Mouse (Mus musculus) c-Kit-positive CD71-positive TER-119-positive erythroid progenitor cells, embryonic 14.5 days (primary cell): Measurements from ENCODE around the gene Scd3.
"Not testable (repeated sequence)": the region's sequence is repeated elsewhere in the genome, so short reads cannot be mapped to it uniquely, and the experiment has no call there.

Experiments used
- DNase-seq: peaks from one replicate; pipeline ENCODE4 v3.0.0-alpha.2; 2013; ENCODE audit warnings: low spot score

Gene Scd3

GRCm38 (mm10) chr19:44237471-44238006 lies 34.5 kb downstream of the Scd3 start:
- DNase-seq = no peak

GRCm38 (mm10) chr19:44238906-44239305 lies 35.8 kb downstream of the Scd3 start:
- no peak for DNase-seq

- DNase-seq = peak; percentile 72
Measured at GRCm38 (mm10) chr19:44245761-44246171, 42.7 kb downstream of the Scd3 start.

GRCm38 (mm10) chr19:44246341-44246911 lies 43.4 kb downstream of the Scd3 start:
- no peak for DNase-seq

GRCm38 (mm10) chr19:44247281-44248080 lies 44.4 kb downstream of the Scd3 start:
- peak; percentile 62 for DNase-seq

- peak; percentile 97 for DNase-seq
Measured at GRCm38 (mm10) chr19:44248081-44248853, 45.2 kb downstream of the Scd3 start.

- DNase-seq = no peak
Measured at GRCm38 (mm10) chr19:44248854-44249351, 45.8 kb downstream of the Scd3 start.

- DNase-seq = not testable (repeated sequence)
Measured at GRCm38 (mm10) chr19:44251138-44251537, 48.1 kb downstream of the Scd3 start.

GRCm38 (mm10) chr19:44251936-44252558 lies 49.0 kb downstream of the Scd3 start:
- no peak for DNase-seq

- not testable (repeated sequence) for DNase-seq
Measured at GRCm38 (mm10) chr19:44254106-44254505, 51.0 kb downstream of the Scd3 start.

GRCm38 (mm10) chr19:44257377-44257966 lies 54.4 kb downstream of the Scd3 start:
- DNase-seq = no peak

GRCm38 (mm10) chr19:44259484-44259883 lies 56.4 kb downstream of the Scd3 start:
- DNase-seq = no peak

GRCm38 (mm10) chr19:44260487-44260886 lies 57.4 kb downstream of the Scd3 start:
- DNase-seq = no peak

- no peak for DNase-seq
Measured at GRCm38 (mm10) chr19:44261774-44262173, 58.7 kb downstream of the Scd3 start.

GRCm38 (mm10) chr19:44263581-44263980 lies 60.5 kb downstream of the Scd3 start:
- no peak for DNase-seq

GRCm38 (mm10) chr19:44264226-44264625 lies 61.2 kb downstream of the Scd3 start:
- DNase-seq = no peak

GRCm38 (mm10) chr19:44265300-44265699 lies 62.2 kb downstream of the Scd3 start:
- no peak for DNase-seq

- no peak for DNase-seq
Measured at GRCm38 (mm10) chr19:44265911-44266337, 62.9 kb downstream of the Scd3 start.

- no peak for DNase-seq
Measured at GRCm38 (mm10) chr19:44266458-44266823, 63.4 kb downstream of the Scd3 start.

- peak; percentile 87 for DNase-seq
Measured at GRCm38 (mm10) chr19:44266824-44267498, 63.9 kb downstream of the Scd3 start.

- no peak for DNase-seq
Measured at GRCm38 (mm10) chr19:44267499-44268002, 64.5 kb downstream of the Scd3 start.
